Mouse (Mus musculus): ENCODE results near the gene Rtkn2. TPM values are rescaled to one million over a fixed set of nuclear protein-coding genes. Genes with fewer than 3 reads are reported as not detected.

Gene Rtkn2
- polyA plus RNA-seq, 1 experiment from 2014 or later: 23.7 TPM

GRCm38 (mm10) chr10:67999170-67999569 is 19.8 kb downstream of the Rtkn2 start:
- H3K9me3 ChIP-seq (replicated peaks): no peaks in the 10 kb centered on the region
- no peaks in the 10 kb centered on the region for H3K27me3 ChIP-seq
- 77% methylated on average over 10 of the region's 10 CpGs for WGBS
- no peak overlapping the region for H3K9ac ChIP-seq
- ATAC-seq: no peak
- no peak overlapping the region for H3K4me3 ChIP-seq
- no peak overlapping the region for H3K27ac ChIP-seq
- peaks cover 5% of the 10 kb centered on the region; the same call in 1 of the 2 replicates for H3K36me3 ChIP-seq (ENCODE audit: poor library complexity, severe bottlenecking)
- no peak overlapping the region for H3K4me2 ChIP-seq
- no peaks in the 10 kb centered on the region for H3K4me1 ChIP-seq

DNA sequence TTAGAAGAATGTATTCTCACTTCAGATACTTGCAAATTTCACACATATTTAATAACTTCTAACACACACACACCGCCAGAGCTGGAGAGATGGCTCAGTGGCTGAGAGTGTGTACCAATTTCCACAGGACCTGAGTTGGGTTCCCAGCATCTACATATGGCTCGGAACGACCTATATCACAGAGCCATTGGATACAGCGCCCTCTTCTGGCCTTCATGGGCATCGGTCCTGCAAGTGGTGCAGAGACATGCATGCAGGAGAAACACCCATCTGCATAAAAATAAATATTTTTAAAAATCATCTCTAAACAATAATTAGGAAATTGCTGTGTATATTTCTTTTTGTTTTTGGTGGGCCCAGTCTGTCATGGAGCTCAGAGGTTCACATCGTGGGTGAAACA is 22.1 kb downstream of the Rtkn2 start:
- Histone ChIP-seq H3K4me2 (no peak overlapping the region), H3K27me3 (no peaks in the 10 kb centered on the region), H3K9ac (no peak overlapping the region), H3K36me3 (ENCODE audit: poor library complexity, severe bottlenecking) (peaks cover 14% of the 10 kb centered on the region), H3K9me3 (replicated peaks) (no peaks in the 10 kb centered on the region), H3K4me1 (no peaks in the 10 kb centered on the region), H3K27ac (no peak overlapping the region), H3K4me3 (no peak overlapping the region)
- no peak for ATAC-seq
- 90% methylated on average over 6 of the region's 6 CpGs for WGBS

GRCm38 (mm10) chr10:68003651-68004422 is 24.5 kb downstream of the Rtkn2 start:
- Histone ChIP-seq H3K36me3 (ENCODE audit: poor library complexity, severe bottlenecking) (peaks cover 21% of the 10 kb centered on the region), H3K27ac (no peak overlapping the region), H3K4me2 (no peak overlapping the region), H3K9me3 (replicated peaks) (no peaks in the 10 kb centered on the region), H3K4me1 (no peaks in the 10 kb centered on the region), H3K4me3 (no peak overlapping the region), H3K9ac (no peak overlapping the region), H3K27me3 (no peaks in the 10 kb centered on the region)
- WGBS: 80% methylated on average over 18 of the region's 18 CpGs
- ATAC-seq: no peak

GRCm38 (mm10) chr10:68005404-68005803 is 26.0 kb downstream of the Rtkn2 start:
- Histone ChIP-seq H3K4me2 (no peak overlapping the region), H3K4me3 (no peak overlapping the region), H3K36me3 (ENCODE audit: poor library complexity, severe bottlenecking) (peaks cover 32% of the 10 kb centered on the region), H3K27ac (no peak overlapping the region), H3K9ac (no peak overlapping the region), H3K4me1 (no peaks in the 10 kb centered on the region), H3K9me3 (replicated peaks) (no peaks in the 10 kb centered on the region), H3K27me3 (no peaks in the 10 kb centered on the region)
- WGBS: 92% methylated on average over 17 of the region's 17 CpGs
- no peak for ATAC-seq

DNA sequence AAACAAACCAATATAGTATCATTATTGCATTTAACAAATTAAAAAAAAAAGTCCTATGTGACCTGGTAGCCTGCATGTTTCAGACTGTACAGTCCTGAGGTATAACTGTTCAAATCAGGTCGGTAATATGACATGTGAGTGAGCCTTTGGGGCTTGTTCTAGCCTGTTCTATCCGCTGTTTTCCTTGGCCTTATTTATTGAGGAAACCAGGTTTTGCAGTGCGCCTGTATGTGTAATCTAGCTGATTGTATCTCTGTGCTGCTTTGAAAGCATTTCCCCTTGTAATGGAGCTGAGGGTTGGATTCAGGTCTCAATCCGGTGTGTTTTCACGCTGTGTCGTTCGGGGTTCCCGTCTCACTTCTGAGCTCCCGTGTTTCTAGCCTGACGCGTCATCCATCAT is 27.1 kb downstream of the Rtkn2 start:
- ATAC-seq: no peak
- 97% methylated on average over 11 of the region's 11 CpGs for WGBS

DNA sequence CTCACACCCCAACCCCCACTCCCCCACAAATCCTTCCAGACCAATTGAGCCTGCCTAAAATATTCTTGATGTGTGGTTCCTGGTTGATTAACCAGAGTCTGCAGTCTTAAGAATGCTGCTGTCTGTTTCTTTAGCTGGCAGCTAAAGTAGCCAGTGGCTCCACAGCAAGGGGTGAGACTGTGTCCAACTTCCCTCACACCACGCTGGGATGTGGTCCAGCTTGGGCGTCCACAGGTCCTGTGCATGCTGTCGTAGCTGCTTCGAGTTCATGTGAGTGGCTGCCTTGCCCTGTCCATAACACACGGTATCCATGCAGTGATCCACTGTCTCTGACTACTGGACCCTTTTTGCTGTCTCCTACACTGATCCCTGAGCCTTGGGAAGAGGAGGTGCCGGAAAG is 27.7 kb downstream of the Rtkn2 start:
- H3K27ac ChIP-seq: no peak overlapping the region
- H3K27me3 ChIP-seq: no peaks in the 10 kb centered on the region
- H3K4me1 ChIP-seq: no peaks in the 10 kb centered on the region
- H3K4me2 ChIP-seq: no peak overlapping the region
- H3K9me3 ChIP-seq (replicated peaks): no peaks in the 10 kb centered on the region; the same call in 1 of the 2 replicates
- ATAC-seq: no peak
- no peak overlapping the region for H3K4me3 ChIP-seq
- H3K36me3 ChIP-seq (ENCODE audit: poor library complexity, severe bottlenecking): peaks cover 43% of the 10 kb centered on the region
- WGBS: 97% methylated on average over 6 of the region's 6 CpGs
- H3K9ac ChIP-seq: no peak overlapping the region

More for the DNA sequence above, 27.1 kb downstream of the Rtkn2 start:
- H3K4me3 ChIP-seq: no peak overlapping the region
- peaks cover 37% of the 10 kb centered on the region for H3K36me3 ChIP-seq (ENCODE audit: poor library complexity, severe bottlenecking)
- no peaks in the 10 kb centered on the region; the same call in 1 of the 2 replicates for H3K9me3 ChIP-seq (replicated peaks)
- no peaks in the 10 kb centered on the region for H3K27me3 ChIP-seq
- H3K27ac ChIP-seq: no peak overlapping the region
- H3K9ac ChIP-seq: no peak overlapping the region
- H3K4me2 ChIP-seq: no peak overlapping the region
- H3K4me1 ChIP-seq: no peaks in the 10 kb centered on the region

DNA sequence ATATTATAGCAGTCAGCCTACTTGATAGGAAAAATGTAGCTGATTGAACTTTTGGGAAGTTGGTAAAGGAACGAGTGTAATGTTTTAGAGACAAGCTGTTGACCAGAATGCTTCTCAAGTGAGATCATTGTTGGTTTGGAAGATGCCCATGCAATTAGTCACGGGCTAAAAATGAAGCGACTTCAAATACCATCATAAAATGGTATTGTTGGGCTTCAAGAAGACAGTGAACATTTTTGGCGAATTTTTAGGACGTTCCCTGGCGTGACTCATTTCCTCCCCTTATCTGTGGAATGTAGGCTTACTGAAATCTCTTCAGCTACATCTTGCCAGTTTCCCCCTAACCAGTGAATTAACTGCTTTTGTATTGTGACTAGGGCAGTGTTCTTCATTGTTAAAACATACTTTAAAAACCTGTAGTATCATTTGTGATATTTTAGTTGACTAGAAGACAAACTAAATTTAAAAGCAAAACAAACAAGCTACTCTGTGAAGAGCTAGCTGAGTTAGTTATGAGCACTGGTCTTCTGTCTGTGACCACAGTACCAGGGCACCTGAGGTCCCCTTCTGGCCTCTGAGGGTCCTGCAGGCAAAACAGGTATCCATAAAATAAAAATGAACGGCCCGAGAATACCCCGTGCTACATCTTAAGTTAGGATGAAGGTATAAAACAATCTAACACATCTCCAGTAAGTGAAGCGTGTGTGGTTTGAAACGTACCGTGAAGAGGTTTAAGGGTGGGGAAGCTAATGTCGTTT is 29.0 kb downstream of the Rtkn2 start:
- no peak overlapping the region for H3K27ac ChIP-seq
- H3K4me1 ChIP-seq: no peaks in the 10 kb centered on the region
- no peak overlapping the region for H3K4me3 ChIP-seq
- WGBS: 91% methylated on average over 13 of the region's 13 CpGs
- H3K9me3 ChIP-seq (replicated peaks): no peaks in the 10 kb centered on the region; the same call in 1 of the 2 replicates
- no peak overlapping the region for H3K9ac ChIP-seq
- no peaks in the 10 kb centered on the region for H3K27me3 ChIP-seq
- ATAC-seq: no peak
- no peak overlapping the region for H3K4me2 ChIP-seq
- H3K36me3 ChIP-seq (ENCODE audit: poor library complexity, severe bottlenecking): peaks cover 54% of the 10 kb centered on the region

- H3K4me2 ChIP-seq: no peak overlapping the region
- H3K27ac ChIP-seq: no peak overlapping the region
- H3K9me3 ChIP-seq (replicated peaks): no peaks in the 10 kb centered on the region; the same call in 1 of the 2 replicates
- no peak overlapping the region for H3K9ac ChIP-seq
- H3K36me3 ChIP-seq (ENCODE audit: poor library complexity, severe bottlenecking): peaks cover 62% of the 10 kb centered on the region
- no peak for ATAC-seq
- 95% methylated on average over 9 of the region's 9 CpGs for WGBS
- no peaks in the 10 kb centered on the region for H3K27me3 ChIP-seq
- H3K4me3 ChIP-seq: no peak overlapping the region
- no peaks in the 10 kb centered on the region for H3K4me1 ChIP-seq
These were observed 29.9 kb downstream of the Rtkn2 start for GRCm38 (mm10) chr10:68009301-68009700.

- Histone ChIP-seq H3K4me2 (no peak overlapping the region), H3K36me3 (ENCODE audit: poor library complexity, severe bottlenecking) (peaks cover 62% of the 10 kb centered on the region), H3K27ac (no peak overlapping the region), H3K27me3 (no peaks in the 10 kb centered on the region), H3K9me3 (replicated peaks) (no peaks in the 10 kb centered on the region; the same call in 1 of the 2 replicates), H3K9ac (no peak overlapping the region), H3K4me3 (no peak overlapping the region), H3K4me1 (no peaks in the 10 kb centered on the region)
- ATAC-seq: no peak
- WGBS: 94% methylated on average over 7 of the region's 7 CpGs
These were observed 30.5 kb downstream of the Rtkn2 start for GRCm38 (mm10) chr10:68009867-68010266.

GRCm38 (mm10) chr10:68013137-68013536 is 33.8 kb downstream of the Rtkn2 start:
- H3K27ac ChIP-seq: no peak overlapping the region
- H3K27me3 ChIP-seq: no peaks in the 10 kb centered on the region
- H3K9ac ChIP-seq: no peak overlapping the region
- no peak overlapping the region for H3K4me2 ChIP-seq
- no peaks in the 10 kb centered on the region; the same call in 1 of the 2 replicates for H3K9me3 ChIP-seq (replicated peaks)
- H3K36me3 ChIP-seq (ENCODE audit: poor library complexity, severe bottlenecking): peaks cover 49% of the 10 kb centered on the region
- H3K4me3 ChIP-seq: no peak overlapping the region
- ATAC-seq: no peak
- whole genome bisulfite sequencing: 80% methylated on average over 2 of the region's 2 CpGs
- no peaks in the 10 kb centered on the region for H3K4me1 ChIP-seq

- Histone ChIP-seq H3K4me3 (no peak overlapping the region), H3K4me1 (peaks cover 5% of the 10 kb centered on the region; the same call in 1 of the 2 replicates), H3K27ac (no peak overlapping the region), H3K9me3 (replicated peaks) (peaks cover 10% of the 10 kb centered on the region), H3K36me3 (ENCODE audit: poor library complexity, severe bottlenecking) (peaks cover 26% of the 10 kb centered on the region), H3K9ac (no peak overlapping the region), H3K4me2 (no peak overlapping the region), H3K27me3 (no peaks in the 10 kb centered on the region)
- 95% methylated on average over 2 of the region's 2 CpGs for WGBS
- no peak for ATAC-seq
These were observed 41.4 kb downstream of the Rtkn2 start for GRCm38 (mm10) chr10:68020755-68021154.

- Histone ChIP-seq H3K4me2 (no peak overlapping the region), H3K27ac (no peak overlapping the region; the same call in 1 of the 2 replicates), H3K36me3 (ENCODE audit: poor library complexity, severe bottlenecking) (peaks cover 30% of the 10 kb centered on the region), H3K4me3 (no peak overlapping the region), H3K9me3 (replicated peaks) (no peaks in the 10 kb centered on the region), H3K27me3 (no peaks in the 10 kb centered on the region), H3K4me1 (peaks cover 5% of the 10 kb centered on the region; the same call in 1 of the 2 replicates), H3K9ac (no peak overlapping the region)
- no peak for ATAC-seq
- WGBS: 72% methylated on average over 3 of the region's 3 CpGs
These were observed 46.3 kb downstream of the Rtkn2 start for GRCm38 (mm10) chr10:68025660-68026059.
